Mouse (Mus musculus): Measurements from ENCODE around the gene Serpina3c. TPM values are rescaled to one million over a fixed set of nuclear protein-coding genes. Genes with fewer than 3 reads are reported as not detected.
"Not testable (repeated sequence)": the region's sequence is repeated elsewhere in the genome, so short reads cannot be mapped to it uniquely, and the experiment has no call there.

Serpina3c gene
- total RNA-seq, 2 experiments from 2014 or later = 0.23 to 0.37 TPM

DNA sequence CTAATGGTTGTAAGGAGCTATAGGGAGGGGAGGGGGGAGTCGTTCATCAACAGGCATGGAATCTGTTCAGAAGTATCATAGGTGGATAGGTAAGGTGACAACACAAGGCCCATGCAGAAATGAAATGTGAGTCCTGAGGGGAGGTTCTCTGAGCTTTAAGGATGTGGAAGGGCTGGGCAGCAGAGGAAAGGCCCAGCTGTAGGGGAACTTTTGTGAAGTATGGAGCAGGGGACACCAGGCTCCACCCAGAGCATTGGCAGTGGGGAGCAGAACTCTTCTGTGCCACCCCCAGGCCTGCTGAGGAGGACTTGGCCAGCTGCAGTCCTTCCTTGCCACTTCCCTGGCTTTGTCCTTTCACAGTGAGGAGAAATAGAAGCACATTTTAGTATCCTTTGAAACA, 12.2 kb downstream of the Serpina3c start:
- H3K4me3 ChIP-seq = no peak overlapping the region
- DNase-seq (ENCODE audit: low spot score in 2 of 2) = no peak

GRCm38 (mm10) chr12:104140543-104141103, 13.0 kb downstream of the Serpina3c start:
- no peak for DNase-seq (ENCODE audit: low spot score in 2 of 2)
- no peak for TF ChIP-seq CTCF (conservative IDR thresholded peaks at IDR 0.05)
- Histone ChIP-seq H3K4me3 (no peak overlapping the region), H3K27ac (no peak overlapping the region)

More for the DNA sequence above, 12.2 kb downstream of the Serpina3c start:
- no peak overlapping the region for H3K27ac ChIP-seq
- TF ChIP-seq CTCF (conservative IDR thresholded peaks at IDR 0.05) = no peak

DNA sequence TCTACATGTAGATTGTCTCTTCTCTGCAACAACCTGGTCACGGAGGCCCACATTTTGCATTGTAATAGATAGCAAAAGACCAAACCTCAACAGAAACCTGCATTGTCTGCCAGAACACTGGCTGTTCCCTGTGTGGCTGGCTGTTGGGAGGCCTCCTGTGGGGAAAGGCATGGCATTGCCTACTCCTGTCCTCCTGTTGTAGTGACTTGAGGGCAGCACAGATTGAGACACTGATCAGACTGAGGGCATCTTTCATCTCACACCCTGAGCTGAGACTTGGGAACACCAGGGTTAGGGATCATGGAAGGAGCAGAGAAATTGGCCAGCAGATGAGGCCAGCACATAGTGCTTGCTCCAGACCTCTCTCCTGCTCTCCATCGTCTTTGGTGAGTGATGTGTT, 15.5 kb downstream of the Serpina3c start:
- no peak for DNase-seq (ENCODE audit: low spot score in 2 of 2)
- H3K27ac ChIP-seq = no peak overlapping the region
- no peak for TF ChIP-seq CTCF (conservative IDR thresholded peaks at IDR 0.05)
- H3K4me3 ChIP-seq = no peak overlapping the region

DNA sequence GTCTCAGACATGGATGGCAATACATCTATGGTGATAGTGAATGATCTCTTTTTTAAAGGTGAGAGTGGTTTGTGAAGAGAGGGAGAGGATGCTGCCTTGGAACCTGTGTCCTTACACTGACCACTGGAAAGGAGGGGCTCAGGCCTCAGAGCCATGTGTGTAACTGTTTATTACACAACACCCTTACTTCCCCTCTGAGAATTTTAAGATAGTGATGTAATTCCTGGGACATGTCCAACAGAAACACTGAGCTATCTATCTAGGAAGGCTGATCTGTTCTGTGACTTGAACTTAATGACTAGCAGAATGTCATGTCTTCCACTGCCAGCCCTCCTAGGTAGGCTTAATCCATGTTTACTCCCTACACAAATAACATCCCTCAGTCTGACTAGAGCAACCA, 22.6 kb downstream of the Serpina3c start:
- TF ChIP-seq CTCF (conservative IDR thresholded peaks at IDR 0.05) = no peak
- DNase-seq (ENCODE audit: low spot score in 2 of 2) = no peak
- no peak overlapping the region for H3K27ac ChIP-seq
- no peak overlapping the region for H3K4me3 ChIP-seq

- Histone ChIP-seq H3K4me3 (no peak within 1 kb of the TSS), H3K27ac (no peak within 1 kb of the TSS)
- TF ChIP-seq CTCF (conservative IDR thresholded peaks at IDR 0.05) = no peak
- no peak for DNase-seq (ENCODE audit: low spot score in 2 of 2)
These were observed 26.0 kb downstream of the Serpina3c start, which contains the start of gene Serpina3b for GRCm38 (mm10) chr12:104127696-104128095. Serpina3b (plus strand) TSS chr12:104127996.

DNA sequence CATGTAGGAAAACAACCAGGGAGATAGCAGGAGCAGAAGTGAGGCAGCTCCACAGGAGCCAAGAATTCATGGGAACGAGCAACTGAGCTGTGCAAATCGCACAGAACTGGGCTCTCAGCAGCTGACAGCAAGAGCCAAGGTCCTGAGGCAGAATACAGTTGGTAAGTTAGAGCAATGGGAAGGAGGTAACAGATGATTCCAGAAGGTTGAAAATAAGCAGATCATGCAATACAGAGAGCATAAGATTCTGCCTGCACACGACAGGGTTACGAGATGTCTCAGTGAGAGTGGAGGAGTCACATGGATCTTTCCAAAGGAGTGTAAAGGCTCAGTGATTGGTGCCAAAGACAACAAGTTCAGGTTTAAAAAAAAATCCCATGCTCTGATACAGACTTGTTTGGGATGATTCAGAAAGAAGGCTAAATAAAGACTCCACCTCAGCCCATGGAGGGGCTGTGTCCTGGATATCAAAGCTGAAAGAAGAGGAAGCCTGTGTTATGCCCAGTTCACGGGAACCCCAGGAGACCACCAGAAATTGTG, 28.6 kb downstream of the Serpina3c start:
- no peak overlapping the region for H3K27ac ChIP-seq
- TF ChIP-seq CTCF (conservative IDR thresholded peaks at IDR 0.05) = no peak
- no peak overlapping the region for H3K4me3 ChIP-seq
- no peak for DNase-seq (ENCODE audit: low spot score in 2 of 2)

DNA sequence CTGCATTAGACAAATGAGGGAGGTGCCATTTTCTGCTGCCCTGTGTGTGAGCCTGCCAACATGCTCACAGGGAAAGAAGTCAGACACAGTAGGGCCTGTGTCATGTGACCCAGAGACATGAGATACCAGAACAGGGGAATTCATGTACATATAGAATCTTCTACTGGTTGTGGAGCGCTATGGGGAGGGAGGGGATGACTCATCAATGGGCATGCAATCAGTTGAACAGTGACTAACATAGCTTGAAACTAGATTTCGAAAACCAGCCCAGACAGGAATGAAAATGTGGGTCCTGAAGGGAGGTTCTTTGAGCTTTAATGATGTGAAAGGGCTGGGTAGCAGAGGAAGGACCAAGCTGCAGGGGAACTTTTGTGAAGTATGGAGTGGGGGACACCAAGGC, 29.7 kb downstream of the Serpina3c start:
- Histone ChIP-seq H3K27ac (no peak overlapping the region), H3K4me3 (no peak overlapping the region)
- no peak for DNase-seq (ENCODE audit: low spot score in 2 of 2)
- TF ChIP-seq CTCF (conservative IDR thresholded peaks at IDR 0.05) = no peak

DNA sequence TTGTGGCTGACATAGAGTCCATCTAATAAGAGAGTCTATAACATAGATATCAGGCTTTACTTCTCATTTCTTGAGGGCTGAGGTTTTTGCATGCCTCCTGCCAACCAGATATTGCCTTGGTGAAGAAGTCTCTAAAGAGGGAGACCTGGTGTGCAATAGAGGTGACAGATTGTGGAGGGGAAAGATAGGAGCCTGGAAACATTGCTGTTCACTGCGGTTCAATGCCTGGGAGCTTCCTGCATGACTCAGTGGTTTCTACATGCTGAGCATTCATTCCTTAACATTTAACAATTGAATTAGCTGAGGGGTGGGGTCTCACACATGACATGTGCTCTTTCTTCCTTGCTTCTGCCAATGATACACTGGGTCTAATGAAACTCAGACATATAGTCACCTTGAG, 30.6 kb downstream of the Serpina3c start:
- H3K4me3 ChIP-seq = no peak overlapping the region
- no peak for TF ChIP-seq CTCF (conservative IDR thresholded peaks at IDR 0.05)
- H3K27ac ChIP-seq = no peak overlapping the region
- DNase-seq (ENCODE audit: low spot score in 2 of 2) = no peak

- no peak for DNase-seq (ENCODE audit: low spot score in 2 of 2)
- Histone ChIP-seq H3K27ac (no peak overlapping the region), H3K4me3 (no peak overlapping the region)
- TF ChIP-seq CTCF (conservative IDR thresholded peaks at IDR 0.05) = no peak
These were observed 38.6 kb downstream of the Serpina3c start for GRCm38 (mm10) chr12:104114921-104115579.

GRCm38 (mm10) chr12:104112333-104112732, 41.3 kb downstream of the Serpina3c start, which contains the start of gene Serpina3a:
Serpina3a (plus strand) TSS chr12:104112724.
- not testable (repeated sequence) for DNase-seq (ENCODE audit: low spot score in 2 of 2); H3K27ac ChIP-seq; H3K4me3 ChIP-seq

GRCm38 (mm10) chr12:104108507-104108906, 45.2 kb downstream of the Serpina3c start:
- TF ChIP-seq CTCF (conservative IDR thresholded peaks at IDR 0.05) = no peak
- no peak overlapping the region for H3K27ac ChIP-seq
- H3K4me3 ChIP-seq = no peak overlapping the region
- DNase-seq (ENCODE audit: low spot score in 2 of 2) = no peak

DNA sequence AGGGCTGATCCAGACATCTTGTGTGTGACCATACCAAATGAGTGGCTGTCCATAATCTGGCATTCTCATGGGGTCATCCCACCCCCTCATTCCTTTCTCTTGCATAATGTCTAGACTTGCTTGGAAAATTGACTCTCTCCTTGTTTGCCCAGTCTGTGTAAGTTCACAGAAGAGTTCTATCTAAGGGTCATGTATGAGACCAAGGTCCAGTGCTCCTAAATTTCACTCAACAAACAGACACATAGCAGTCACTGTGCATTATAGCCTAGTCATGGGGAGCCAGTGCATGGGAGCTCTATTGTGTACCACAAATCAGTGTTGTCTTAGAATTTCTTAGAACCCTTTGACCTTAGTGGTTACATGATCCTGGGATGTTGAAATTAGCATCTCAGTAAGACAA, 46.8 kb downstream of the Serpina3c start:
- Histone ChIP-seq H3K4me3 (no peak overlapping the region), H3K27ac (no peak overlapping the region)
- TF ChIP-seq CTCF (conservative IDR thresholded peaks at IDR 0.05) = no peak
- DNase-seq (ENCODE audit: low spot score in 2 of 2) = no peak

GRCm38 (mm10) chr12:104105847-104106246, 47.8 kb downstream of the Serpina3c start:
- no peak for DNase-seq (ENCODE audit: low spot score in 2 of 2)
- H3K4me3 ChIP-seq = no peak overlapping the region
- no peak overlapping the region for H3K27ac ChIP-seq
- no peak for TF ChIP-seq CTCF (conservative IDR thresholded peaks at IDR 0.05)

- Histone ChIP-seq H3K4me3 (no peak within 1 kb of the TSS), H3K27ac (no peak within 1 kb of the TSS)
- TF ChIP-seq CTCF (conservative IDR thresholded peaks at IDR 0.05) = no peak
- DNase-seq (ENCODE audit: low spot score in 2 of 2) = no peak
These were observed 52.9 kb downstream of the Serpina3c start, which contains the start of gene Serpina5 for GRCm38 (mm10) chr12:104100768-104101167. Serpina5 (plus strand) TSS chr12:104101113.

Other genes starting within 250 kb of the Serpina3c start
- not detected for gene Serpina1c, start 249.0 kb downstream of the Serpina3c start, total RNA-seq (2021)
- gene Serpina1e, start 194.9 kb downstream of the Serpina3c start, total RNA-seq (2021) = not detected
- gene Serpina11, start 163.9 kb downstream of the Serpina3c start, total RNA-seq (2021) = not detected
- gene Serpina9, start 140.1 kb downstream of the Serpina3c start, total RNA-seq (2021) = not detected
- under 1 TPM in 1 of 2 experiments, not detected in 1; 0.13 TPM for gene Serpina12, start 109.4 kb downstream of the Serpina3c start, total RNA-seq (2021)
- gene Serpina5, start 52.8 kb downstream of the Serpina3c start, total RNA-seq (2021) = not detected
- not detected for gene Serpina3a, start 41.1 kb downstream of the Serpina3c start, total RNA-seq (2021)
- not detected for gene Serpina3b, start 25.9 kb downstream of the Serpina3c start, total RNA-seq (2021)
- gene Serpina3f, start 60.7 kb upstream of the Serpina3c start, total RNA-seq (2021) = not detected
- gene Serpina3g, start 82.4 kb upstream of the Serpina3c start, total RNA-seq (2021) = 1 to 10 TPM; 1.1 to 1.4 TPM
- 1 to 10 TPM in 1 of 2 experiments, not detected in 1; 1.5 TPM for gene Serpina3i, start 109.3 kb upstream of the Serpina3c start, total RNA-seq (2021)
- not detected for gene Serpina3j, start 160.7 kb upstream of the Serpina3c start, total RNA-seq (2021)
- gene Serpina3k, start 184.6 kb upstream of the Serpina3c start, total RNA-seq (2021) = not detected
- gene Serpina3m, start 184.6 kb upstream of the Serpina3c start, total RNA-seq (2021) = under 1 TPM; 0.56 to 0.79 TPM

Measured in layer of hippocampus, adult 2 months (tissue).